Mouse (Mus musculus) embryonic facial prominence, embryonic 11.5 days (tissue): ENCODE measurements around the gene Gm11639. TPM values are rescaled to one million over a fixed set of nuclear protein-coding genes. Genes with fewer than 3 reads are reported as not detected.

Experiments
- ATAC-seq: fragments of 200-750 bp; cut with Nextera tagmentation; replicated peaks from 2 replicates; pipeline ENCODE4 v1.8.0; 2017; ENCODE audit warnings: low read depth; ENCODE audit not compliant: insufficient number of reproducible peaks, low FRiP score, low TSS enrichment
- DNase-seq: peaks from one replicate; pipeline ENCODE4 v3.0.0-alpha.2; 2015; ENCODE audit warnings: low spot score
- H3K27ac ChIP-seq: fragments of 300-500 bp; sonication (generic); replicated peaks from 2 replicates; pipeline ENCODE4 v1.5.1; 2014; ENCODE audit warnings: mild to moderate bottlenecking, low read depth, low read length, control low read depth
- H3K27me3 ChIP-seq: fragments of 300-500 bp; sonication (generic); 2 replicates; pipeline ENCODE4 v1.6.1; 2014; ENCODE audit warnings: mild to moderate bottlenecking, low read length, moderate library complexity, mixed read lengths; ENCODE audit not compliant: control insufficient read depth, insufficient read depth
- H3K36me3 ChIP-seq: fragments of 300-500 bp; sonication (generic); replicated peaks from 2 replicates; pipeline ENCODE4 v1.6.1; 2014; ENCODE audit warnings: low read depth, mild to moderate bottlenecking, low read length, moderate library complexity, mixed read lengths; ENCODE audit not compliant: control insufficient read depth, insufficient read depth
- H3K4me1 ChIP-seq: fragments of 300-500 bp; sonication (generic); 2 replicates; pipeline ENCODE4 v1.6.1; 2014; ENCODE audit warnings: low read length, mixed read lengths; ENCODE audit not compliant: control insufficient read depth, insufficient read depth
- H3K4me2 ChIP-seq: fragments of 300-500 bp; sonication (generic); 2 replicates; pipeline ENCODE4 v1.6.1; 2014; ENCODE audit warnings: low read depth, mild to moderate bottlenecking, control low read depth, low read length, moderate library complexity
- H3K4me3 ChIP-seq: fragments of 300-500 bp; sonication (generic); 2 replicates; pipeline ENCODE4 v1.5.1; 2014; ENCODE audit warnings: low read depth, low read length, control low read depth
- H3K9ac ChIP-seq: fragments of 300-500 bp; sonication (generic); replicated peaks from 2 replicates; pipeline ENCODE4 v1.6.1; 2014; ENCODE audit warnings: mild to moderate bottlenecking, control low read depth, low read length
- H3K9me3 ChIP-seq: fragments of 300-500 bp; sonication (generic); replicated peaks from 2 replicates; pipeline ENCODE4 v1.6.1; 2016; ENCODE audit warnings: mild to moderate bottlenecking, low read length, inconsistent platforms, mixed read lengths; ENCODE audit not compliant: control insufficient read depth
- WGBS: fragments of 180-500 bp; shearing (Covaris S2); extraction: QIAGEN DNeasy Blood & Tissue Kit; methylation state at CpG from one replicate; pipeline ENCODE4 v1.1.7; 2014; 5-methylcytosine and 5-hydroxymethylcytosine counted together
- polyA plus RNA-seq: library from polyadenylated mRNA; unstranded; fragments of >200 nt; fragmentation: Nextera tagmentation; extraction: Ambion mirVana; gene quantifications from 2 replicates; pipeline ENCODE4 v1.2.1, GENCODE M21; 2014

The Gm11639 gene
- polyA plus RNA-seq, 1 experiment from 2014 or later: not detected

- H3K9ac ChIP-seq: no peak overlapping the region
- H3K4me1 ChIP-seq: no peaks in the 10 kb centered on the region
- H3K9me3 ChIP-seq: no peaks in the 10 kb centered on the region
- no peak for DNase-seq
- 80% methylated on average over 6 of the region's 6 CpGs for WGBS
- H3K4me3 ChIP-seq: no peak overlapping the region
- no peak overlapping the region for H3K4me2 ChIP-seq
- H3K27ac ChIP-seq: no peak overlapping the region
- H3K27me3 ChIP-seq: no peaks in the 10 kb centered on the region
- no peak for ATAC-seq
- H3K36me3 ChIP-seq: no peaks in the 10 kb centered on the region
Measured at GRCm38 (mm10) chr11:104663241-104663877, 22.1 kb upstream of the Gm11639 start.

- Histone ChIP-seq H3K9me3 (no peaks in the 10 kb centered on the region), H3K4me2 (no peak overlapping the region), H3K4me3 (no peak overlapping the region), H3K27ac (no peak overlapping the region), H3K27me3 (no peaks in the 10 kb centered on the region), H3K36me3 (no peaks in the 10 kb centered on the region), H3K4me1 (no peaks in the 10 kb centered on the region), H3K9ac (no peak overlapping the region)
- ATAC-seq: no peak
- 78% methylated on average over 3 of the region's 3 CpGs for WGBS
- no peak for DNase-seq
Measured at GRCm38 (mm10) chr11:104663878-104664261, 21.6 kb upstream of the Gm11639 start.

- H3K4me2 ChIP-seq: no peak overlapping the region
- H3K9me3 ChIP-seq: no peaks in the 10 kb centered on the region
Measured at GRCm38 (mm10) chr11:104664441-104664840, 21.1 kb upstream of the Gm11639 start.

GRCm38 (mm10) chr11:104667399-104667798, 18.1 kb upstream of the Gm11639 start:
- Histone ChIP-seq H3K4me2 (no peak overlapping the region), H3K4me3 (no peak overlapping the region)
- WGBS: 61% methylated on average over 5 of the region's 5 CpGs

More at GRCm38 (mm10) chr11:104664441-104664840, 21.1 kb upstream of the Gm11639 start:
- H3K36me3 ChIP-seq: no peaks in the 10 kb centered on the region
- no peak for ATAC-seq
- no peak overlapping the region for H3K4me3 ChIP-seq
- H3K27me3 ChIP-seq: no peaks in the 10 kb centered on the region
- no peaks in the 10 kb centered on the region for H3K4me1 ChIP-seq
- no peak overlapping the region for H3K27ac ChIP-seq
- DNase-seq: no peak
- no peak overlapping the region for H3K9ac ChIP-seq

GRCm38 (mm10) chr11:104673412-104673811, 12.1 kb upstream of the Gm11639 start:
- ATAC-seq (no peak), DNase-seq (no peak)
- Histone ChIP-seq H3K27ac (no peak overlapping the region), H3K4me1 (no peaks in the 10 kb centered on the region), H3K36me3 (no peaks in the 10 kb centered on the region), H3K4me3 (no peak overlapping the region), H3K27me3 (no peaks in the 10 kb centered on the region), H3K4me2 (no peak overlapping the region), H3K9ac (no peak overlapping the region), H3K9me3 (no peaks in the 10 kb centered on the region)
- WGBS: 75% methylated on average over 4 of the region's 4 CpGs

More at GRCm38 (mm10) chr11:104667399-104667798, 18.1 kb upstream of the Gm11639 start:
- no peaks in the 10 kb centered on the region for H3K36me3 ChIP-seq
- H3K27ac ChIP-seq: no peak overlapping the region
- DNase-seq: no peak
- no peaks in the 10 kb centered on the region for H3K27me3 ChIP-seq
- no peaks in the 10 kb centered on the region for H3K9me3 ChIP-seq
- H3K4me1 ChIP-seq: no peaks in the 10 kb centered on the region
- ATAC-seq: no peak
- no peak overlapping the region for H3K9ac ChIP-seq

- Histone ChIP-seq H3K27me3 (no peaks in the 10 kb centered on the region), H3K9me3 (no peaks in the 10 kb centered on the region), H3K4me3 (no peak overlapping the region), H3K4me2 (no peak overlapping the region), H3K9ac (no peak overlapping the region), H3K36me3 (no peaks in the 10 kb centered on the region), H3K4me1 (no peaks in the 10 kb centered on the region), H3K27ac (no peak overlapping the region)
- 91% methylated on average over 11 of the region's 11 CpGs for WGBS
- ATAC-seq (no peak), DNase-seq (no peak)
Measured at GRCm38 (mm10) chr11:104674768-104675167, 10.7 kb upstream of the Gm11639 start.

- no peak for ATAC-seq
- WGBS: 84% methylated on average over 6 of the region's 6 CpGs
Measured at GRCm38 (mm10) chr11:104693235-104693634, 7.7 kb downstream of the Gm11639 start.

GRCm38 (mm10) chr11:104704097-104704496, 18.6 kb downstream of the Gm11639 start:
- Histone ChIP-seq H3K27me3 (no peaks in the 10 kb centered on the region), H3K9me3 (no peaks in the 10 kb centered on the region), H3K4me2 (no peak overlapping the region), H3K9ac (no peak overlapping the region), H3K36me3 (no peaks in the 10 kb centered on the region), H3K4me3 (no peak overlapping the region), H3K4me1 (no peaks in the 10 kb centered on the region), H3K27ac (no peak overlapping the region)
- ATAC-seq (no peak), DNase-seq (no peak)
- 71% methylated on average over 15 of the region's 15 CpGs for WGBS

More at GRCm38 (mm10) chr11:104693235-104693634, 7.7 kb downstream of the Gm11639 start:
- H3K9me3 ChIP-seq: no peaks in the 10 kb centered on the region
- H3K27ac ChIP-seq: no peak overlapping the region
- no peak for DNase-seq
- no peaks in the 10 kb centered on the region for H3K27me3 ChIP-seq
- no peak overlapping the region for H3K9ac ChIP-seq
- H3K4me1 ChIP-seq: no peaks in the 10 kb centered on the region
- H3K4me2 ChIP-seq: no peak overlapping the region
- H3K4me3 ChIP-seq: no peak overlapping the region
- no peaks in the 10 kb centered on the region for H3K36me3 ChIP-seq
